Mouse (Mus musculus) naive thymus-derived CD4-positive, alpha-beta T cell, adult 2 months (primary cell): ENCODE measurements around the gene Slc25a25.
A peak's percentile ranks its signal among the peaks of the same experiment; 100 is the strongest.
"Not testable (repeated sequence)": the region's sequence is repeated elsewhere in the genome, so short reads cannot be mapped to it uniquely, and the experiment has no call there.

Source experiments
- DNase-seq: peaks from one replicate; pipeline ENCODE4 v3.0.0-alpha.2; 2011; ENCODE audit warnings: low read depth

Slc25a25 gene

DNA sequence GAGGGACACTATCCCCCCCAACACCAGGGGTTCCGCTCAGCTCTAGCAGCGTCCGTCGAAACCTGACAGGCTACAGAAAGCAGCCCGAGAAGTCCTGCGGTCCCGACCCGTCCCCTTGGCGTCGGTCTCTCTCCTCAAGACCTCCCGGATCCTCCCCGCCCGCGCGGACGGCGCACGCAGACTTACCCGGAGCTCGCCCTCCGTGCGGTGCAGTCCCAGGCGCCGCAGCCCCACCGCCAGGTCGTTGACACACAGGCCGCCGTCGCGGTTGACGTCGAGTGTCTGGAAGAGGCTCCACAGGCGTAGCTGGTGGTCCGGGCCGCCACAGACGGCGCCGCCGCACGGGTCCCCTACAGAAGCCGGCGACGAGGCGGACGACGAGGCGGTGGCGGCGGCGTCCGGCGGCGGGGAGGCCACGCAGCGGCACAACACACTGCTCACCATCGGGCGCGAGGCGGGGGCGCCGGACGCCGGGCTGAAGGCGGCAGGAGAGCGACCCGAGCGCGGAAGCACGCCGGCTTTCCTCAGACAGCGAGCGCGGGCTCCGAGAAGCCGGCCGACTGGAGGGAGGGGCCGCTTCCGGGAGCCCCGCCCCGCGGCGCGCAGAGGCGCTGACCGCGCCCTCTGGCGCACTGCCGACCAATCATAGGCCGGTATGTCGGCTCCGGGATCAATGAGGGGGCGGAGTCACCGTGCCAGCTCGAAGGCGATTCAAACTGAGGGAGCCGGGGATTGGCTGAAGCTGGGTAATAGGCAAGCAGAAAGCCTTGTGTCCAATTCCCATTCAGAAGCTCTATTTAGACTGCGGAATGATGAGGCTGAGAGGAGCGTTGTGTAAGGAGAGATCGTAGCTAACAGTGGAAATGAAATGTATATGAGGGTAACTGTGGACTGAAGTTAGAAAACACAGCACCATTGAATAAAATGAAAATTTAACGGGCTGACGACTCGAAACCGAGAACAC is at the start of gene Slc25a25:
Slc25a25 (minus strand) TSS at position 565 of the 964 bp plus-strand sequence.
- peak; percentile 98 for DNase-seq

DNA sequence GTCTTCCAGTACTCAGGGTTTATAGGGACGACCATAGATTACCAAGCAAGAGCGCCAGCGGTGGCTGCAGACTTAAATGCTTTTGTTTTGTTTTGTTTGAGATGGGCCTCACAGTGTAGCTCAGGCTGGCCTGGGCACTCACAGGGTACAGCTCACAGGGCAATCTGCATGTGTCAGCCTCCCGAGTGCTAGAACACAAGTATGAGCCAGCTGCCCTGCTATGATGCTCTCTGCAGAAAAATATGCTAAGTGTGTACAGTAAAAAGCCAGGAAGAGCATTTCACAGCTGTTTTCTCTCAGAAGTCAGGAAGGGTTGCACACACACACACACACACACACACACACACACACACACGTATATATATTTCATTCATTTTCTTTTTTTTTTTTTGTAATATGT is 49.2 kb upstream of the Slc25a25 start:
- DNase-seq: peak; percentile 53

DNA sequence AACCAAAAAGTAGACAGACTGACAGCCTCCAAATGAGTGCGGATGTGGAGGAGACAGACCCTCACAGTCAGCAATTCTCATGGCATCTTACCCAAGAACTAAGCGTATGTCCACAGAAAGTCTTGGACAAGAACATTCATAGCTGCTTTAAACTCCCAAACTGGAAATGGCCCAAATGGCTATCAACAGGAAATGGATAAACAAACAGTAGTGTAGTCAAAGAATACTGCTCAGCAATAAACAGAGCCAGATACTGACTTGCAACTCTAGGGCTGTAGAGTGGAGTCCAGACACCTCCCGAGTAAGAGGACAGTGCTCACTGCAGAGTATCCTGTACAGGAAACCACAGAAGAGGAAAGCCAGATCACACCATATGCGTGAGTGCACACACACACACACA is 48.1 kb upstream of the Slc25a25 start:
- no peak for DNase-seq

DNA sequence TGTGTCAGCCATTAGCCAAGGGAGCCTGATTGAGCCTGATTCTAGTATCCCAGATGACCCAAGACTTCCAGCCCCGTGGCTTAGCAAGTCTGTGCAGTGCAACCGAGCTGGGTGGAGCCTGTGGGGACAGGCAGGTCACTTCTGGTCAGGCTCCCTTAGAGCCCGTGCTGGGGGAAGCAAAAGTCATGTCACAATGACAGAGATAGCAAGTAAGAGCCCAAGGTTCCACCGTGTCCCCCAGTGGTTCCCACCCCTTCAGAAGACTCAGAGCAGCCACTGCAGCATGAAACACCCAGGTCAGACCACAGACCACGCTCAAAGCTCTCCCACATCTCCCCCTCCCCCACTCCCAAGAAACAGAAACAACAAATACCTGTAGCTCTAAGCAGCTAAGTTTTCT is 44.9 kb upstream of the Slc25a25 start:
- DNase-seq: peak; percentile 79

DNA sequence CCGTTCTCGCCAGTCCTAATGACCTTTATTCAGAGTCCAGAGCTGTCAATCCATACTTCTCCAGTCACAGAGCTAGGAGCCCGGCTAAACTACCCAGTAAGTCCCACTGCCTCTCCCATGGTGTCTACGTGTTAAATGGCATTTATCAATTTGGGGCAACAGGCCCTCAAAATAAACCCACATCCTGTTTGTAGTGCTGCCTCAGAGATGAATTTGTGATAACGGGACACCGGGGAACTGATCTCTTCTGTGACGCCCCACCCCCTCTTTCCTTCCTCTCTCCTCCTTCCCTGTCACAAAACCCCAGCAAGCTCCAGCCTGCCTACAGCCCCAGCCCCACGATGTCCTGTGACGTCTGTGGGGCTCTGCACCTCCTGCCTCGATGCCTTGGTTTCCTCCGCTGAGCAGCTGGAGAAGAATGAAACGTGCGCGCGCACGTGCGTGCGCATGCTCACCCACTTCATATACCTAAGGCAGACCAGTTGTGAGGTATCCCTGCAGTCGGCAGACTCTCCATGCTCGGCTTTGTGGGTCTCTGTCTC is 44.0 kb upstream of the Slc25a25 start:
- DNase-seq: peak; percentile 97

DNA sequence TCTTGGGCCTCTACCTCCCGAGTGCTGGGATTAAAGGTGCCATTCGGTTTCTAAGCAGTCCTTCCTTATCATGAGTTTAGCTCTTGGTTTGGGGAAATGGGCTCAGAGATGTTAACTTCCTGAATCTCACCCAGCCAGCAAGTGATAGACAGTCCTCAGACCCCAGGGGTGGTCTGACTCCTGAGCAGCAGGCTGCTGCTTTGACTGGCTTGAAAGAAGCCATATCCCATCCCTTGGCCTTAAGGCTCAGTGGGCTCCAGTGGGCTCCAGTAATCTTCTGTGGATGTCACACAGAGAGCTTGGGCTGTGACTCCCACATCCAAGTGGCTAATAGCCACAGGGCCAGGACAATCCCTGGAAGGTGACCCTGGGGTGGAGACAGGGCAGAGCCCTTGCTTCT is 43.3 kb upstream of the Slc25a25 start:
- no peak for DNase-seq

DNA sequence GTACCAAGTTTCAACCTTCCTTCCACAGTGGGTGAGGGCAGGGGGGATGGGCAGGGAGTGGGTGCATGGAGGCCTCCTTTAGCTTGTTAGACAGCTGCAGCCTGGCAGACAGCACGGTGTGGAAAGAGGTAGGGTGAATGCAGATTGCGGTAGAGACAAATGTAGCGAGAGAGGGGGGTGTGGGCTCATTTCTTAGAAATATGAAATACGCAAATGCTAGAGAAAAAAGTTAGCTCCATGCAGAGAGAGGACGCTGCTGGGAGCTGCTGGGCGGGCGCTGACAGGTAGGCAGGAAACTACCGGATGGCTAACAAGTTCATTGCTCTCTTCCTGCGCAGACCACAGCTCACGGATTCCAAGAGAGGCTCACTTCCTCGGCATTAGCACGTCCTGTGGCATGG is 42.1 kb upstream of the Slc25a25 start:
- DNase-seq: peak; percentile 93

DNA sequence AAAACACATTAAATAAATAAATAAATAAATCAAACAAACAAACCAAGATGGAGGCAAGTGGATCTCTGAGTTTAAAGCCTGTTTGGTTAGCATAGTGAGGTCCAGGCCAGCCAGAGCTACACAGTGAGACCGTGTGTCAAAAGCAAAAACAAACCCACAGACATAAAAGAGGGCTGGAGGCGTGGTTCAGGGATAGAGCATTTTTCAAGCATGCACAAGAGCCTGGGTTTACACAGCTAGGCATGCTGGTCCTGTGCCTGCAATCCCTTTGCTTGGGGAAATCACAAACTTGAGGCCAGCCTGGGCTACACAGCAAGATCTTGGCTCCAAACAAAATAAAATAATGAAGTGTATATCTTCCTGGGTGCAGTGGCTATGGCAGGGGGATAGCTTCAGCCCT is 41.4 kb upstream of the Slc25a25 start:
- peak; percentile 71 for DNase-seq

DNA sequence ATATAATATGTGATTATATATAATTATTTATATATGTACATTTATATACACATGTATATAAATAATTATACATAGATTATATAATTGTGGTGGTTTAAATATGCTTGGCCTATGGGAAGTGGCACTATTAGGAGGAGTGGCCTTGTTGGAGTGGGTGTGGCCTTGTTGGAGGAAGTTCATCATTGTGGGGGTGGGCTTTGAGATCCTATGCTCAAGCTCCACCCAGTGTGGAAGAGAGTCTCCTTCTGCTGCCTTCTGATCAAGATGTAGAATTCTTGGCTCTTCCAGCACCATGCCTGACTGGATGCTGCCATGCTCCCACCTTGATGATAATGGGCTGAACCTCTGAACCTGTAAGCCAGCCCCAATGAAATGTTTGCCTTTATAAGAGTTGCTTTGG is 39.5 kb upstream of the Slc25a25 start:
- not testable (repeated sequence) for DNase-seq

DNA sequence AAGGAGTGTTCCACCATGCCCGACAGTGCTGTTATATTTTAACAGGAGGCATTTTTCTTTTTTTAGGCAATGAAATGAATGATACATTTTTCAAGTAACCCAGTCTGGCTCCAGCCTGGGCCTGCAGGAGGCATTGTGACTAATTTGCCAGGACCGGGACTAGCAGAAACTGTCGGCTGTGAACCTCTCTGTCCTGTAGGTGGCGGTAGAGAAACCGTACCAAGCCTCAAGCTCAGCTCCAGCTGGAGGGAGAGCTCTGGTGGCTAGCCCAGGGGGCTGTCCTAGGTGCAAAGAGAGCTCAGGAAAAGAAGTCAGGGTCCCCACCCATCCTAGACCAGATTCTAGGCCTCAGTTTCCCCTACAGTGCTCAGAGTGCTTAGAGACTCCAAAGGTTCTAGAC is 37.4 kb upstream of the Slc25a25 start:
- DNase-seq: peak; percentile 93

DNA sequence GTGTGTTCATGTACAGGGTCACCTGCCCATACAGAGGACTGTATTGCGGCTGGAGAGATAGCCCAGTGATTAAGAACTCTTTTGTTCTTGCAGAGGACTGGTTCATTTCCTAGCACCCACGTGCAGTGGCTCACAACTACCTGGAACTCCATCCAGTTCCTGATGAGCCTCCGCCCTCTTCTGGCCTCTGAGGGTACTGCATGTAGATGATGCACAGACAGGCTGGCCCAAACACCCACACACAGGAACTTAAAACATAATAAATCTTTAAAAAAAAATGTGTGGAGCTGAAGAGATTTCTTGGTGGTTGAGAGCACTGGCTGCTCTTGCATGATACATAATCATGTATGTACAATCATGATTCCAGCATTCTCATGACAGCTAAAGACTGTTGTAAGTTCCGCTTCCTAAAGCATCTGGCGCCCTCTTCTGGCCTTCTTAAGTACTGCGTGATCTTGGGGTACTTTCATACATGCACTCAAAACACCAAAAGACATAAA is 35.9 kb upstream of the Slc25a25 start:
- peak; percentile 97 for DNase-seq

DNA sequence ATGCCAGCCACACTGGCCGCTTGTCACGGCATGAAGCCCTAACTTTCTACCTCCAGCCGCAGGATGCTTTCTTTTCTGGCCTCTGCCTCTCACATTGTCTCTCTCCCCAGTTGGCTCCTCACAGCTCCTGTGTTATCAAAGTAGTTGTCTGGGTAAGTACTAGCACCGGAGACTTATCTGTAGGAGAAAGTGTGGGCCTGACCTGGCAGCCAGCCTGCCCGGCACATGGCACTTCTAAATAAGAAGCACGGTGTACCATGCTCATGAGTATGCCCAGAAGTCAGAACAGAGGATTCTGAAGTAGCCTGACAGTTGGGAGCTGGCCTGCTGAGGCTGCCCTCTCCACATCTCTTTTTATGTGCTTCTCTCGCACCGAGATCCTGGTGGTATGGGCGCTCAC is 34.9 kb upstream of the Slc25a25 start:
- DNase-seq: no peak

DNA sequence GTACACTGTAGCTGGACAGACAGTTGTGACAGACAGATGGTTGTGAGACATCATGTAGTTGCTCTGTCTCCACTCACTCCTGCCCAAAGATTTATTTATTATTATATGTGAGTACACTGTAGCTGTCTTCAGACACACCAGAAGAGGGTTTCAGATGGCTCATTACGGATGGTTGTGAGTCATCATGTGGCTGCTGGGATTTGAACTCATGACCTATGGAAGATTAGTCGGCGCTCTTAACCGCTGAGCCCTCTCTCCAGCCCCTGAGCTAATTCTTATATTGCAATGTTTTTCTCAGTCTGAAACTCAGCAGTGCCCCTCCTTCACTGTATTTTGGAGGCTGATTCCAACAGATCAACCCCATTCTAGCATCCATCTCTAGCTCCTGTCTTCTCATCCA is 34.5 kb upstream of the Slc25a25 start:
- DNase-seq: no peak

DNA sequence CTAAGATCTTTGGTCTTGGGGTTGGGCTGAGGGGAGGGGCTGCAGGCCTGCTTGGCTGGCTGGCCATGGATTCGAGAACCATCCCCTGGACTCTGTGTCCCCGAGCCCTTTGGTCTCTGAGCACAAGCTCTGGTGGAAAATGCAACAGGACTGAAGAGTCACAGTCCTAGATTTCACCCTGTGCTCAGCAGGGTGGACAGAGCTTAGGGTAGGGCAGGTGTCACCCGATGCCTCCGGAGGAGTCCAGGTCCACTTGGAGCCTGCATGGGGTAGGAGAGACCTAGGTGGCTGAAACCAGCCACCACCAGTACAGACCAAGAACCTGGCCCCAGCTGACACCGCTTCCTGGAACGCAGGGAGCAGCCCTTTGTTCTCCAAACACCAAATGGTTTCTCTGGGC is 33.7 kb upstream of the Slc25a25 start:
- no peak for DNase-seq

DNA sequence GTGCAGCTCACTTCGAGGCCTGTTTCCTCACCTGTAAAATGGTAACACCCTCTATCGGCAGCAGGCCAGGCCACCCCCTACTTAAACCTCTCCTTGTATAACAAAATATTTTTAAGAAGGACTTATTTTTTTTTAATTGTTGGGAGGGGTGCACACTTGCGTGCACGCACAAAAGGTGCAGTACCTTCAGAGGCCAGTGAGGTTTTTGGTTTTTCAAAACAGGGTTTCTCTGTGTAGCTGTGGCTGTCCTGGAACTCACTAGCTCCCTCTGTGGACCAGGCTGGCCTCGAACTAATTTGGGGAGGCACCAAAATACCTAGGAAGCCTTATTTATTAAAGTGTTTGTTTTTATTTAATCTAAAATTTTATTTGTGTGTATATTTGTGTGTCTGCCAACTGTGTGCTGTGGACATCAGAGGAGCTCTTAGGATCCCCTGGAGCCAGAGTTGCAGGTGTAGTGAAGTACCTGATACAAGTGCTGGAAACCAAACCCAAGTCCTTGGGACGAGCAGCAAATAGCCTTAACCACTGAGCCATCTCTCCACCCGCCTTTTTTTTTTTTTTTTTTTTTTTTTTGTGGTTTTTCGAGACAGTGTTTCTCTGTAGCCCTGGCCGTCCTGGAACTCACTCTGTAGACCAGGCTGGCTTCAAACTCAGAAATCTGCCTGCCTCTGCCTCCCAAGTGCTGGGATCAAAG is 32.1 kb upstream of the Slc25a25 start:
- DNase-seq: peak; percentile 68

DNA sequence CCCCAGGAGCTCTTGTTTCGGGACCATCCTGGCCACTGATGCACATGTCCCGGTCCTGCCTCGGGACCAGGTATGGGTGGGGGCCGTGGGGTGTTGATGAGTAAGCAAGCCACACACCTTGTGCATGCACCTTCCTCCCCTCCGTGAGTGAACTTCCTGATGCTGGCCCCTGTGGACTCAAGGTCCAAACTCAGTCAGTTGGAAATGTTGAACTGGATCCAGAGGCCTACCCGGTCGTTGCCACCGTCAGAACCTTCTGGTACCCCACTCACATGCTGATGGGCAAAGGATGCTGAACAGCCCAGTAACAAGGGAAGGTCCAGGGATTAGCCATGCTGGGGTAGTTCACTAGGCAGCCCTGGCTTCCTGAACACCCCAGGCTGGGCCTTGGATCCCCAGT is 31.1 kb upstream of the Slc25a25 start:
- no peak for DNase-seq

DNA sequence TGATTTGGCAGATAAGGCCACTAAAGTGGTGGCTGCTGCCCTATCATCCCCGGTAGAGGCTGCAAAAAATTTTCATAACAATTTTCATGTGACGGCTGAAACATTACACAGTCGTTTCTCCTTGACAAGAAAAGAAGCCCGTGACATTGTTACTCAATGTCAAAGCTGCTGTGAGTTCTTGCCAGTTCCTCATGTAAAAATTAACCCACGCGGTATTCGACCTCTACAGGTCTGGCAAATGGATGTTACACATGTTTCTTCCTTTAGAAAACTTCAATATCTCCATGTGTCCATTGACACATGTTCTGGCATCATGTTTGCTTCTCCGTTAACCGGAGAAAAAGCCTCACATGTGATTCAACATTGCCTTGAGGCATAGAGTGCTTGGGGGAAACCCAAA is 24.1 kb upstream of the Slc25a25 start:
- DNase-seq: not testable (repeated sequence)

DNA sequence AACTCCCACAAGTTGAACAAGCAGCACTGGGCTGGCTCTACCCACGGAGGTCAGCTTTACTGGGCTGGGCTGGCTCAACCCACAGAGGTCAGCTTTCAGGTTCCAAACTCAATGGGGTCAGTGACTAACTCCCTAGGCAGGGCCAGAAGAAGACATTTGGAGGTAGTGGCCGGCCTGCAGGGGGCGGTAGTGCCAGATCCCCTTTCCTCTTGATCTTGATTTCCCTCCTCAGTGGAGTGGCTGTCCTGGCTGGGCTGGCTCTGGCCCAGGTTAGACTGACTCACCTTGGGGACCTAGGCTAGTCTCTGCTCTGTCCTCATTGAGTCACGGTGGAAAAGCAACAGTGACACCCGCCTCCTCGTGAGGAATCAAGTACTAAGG is 20.4 kb upstream of the Slc25a25 start:
- peak; percentile 54 for DNase-seq

DNA sequence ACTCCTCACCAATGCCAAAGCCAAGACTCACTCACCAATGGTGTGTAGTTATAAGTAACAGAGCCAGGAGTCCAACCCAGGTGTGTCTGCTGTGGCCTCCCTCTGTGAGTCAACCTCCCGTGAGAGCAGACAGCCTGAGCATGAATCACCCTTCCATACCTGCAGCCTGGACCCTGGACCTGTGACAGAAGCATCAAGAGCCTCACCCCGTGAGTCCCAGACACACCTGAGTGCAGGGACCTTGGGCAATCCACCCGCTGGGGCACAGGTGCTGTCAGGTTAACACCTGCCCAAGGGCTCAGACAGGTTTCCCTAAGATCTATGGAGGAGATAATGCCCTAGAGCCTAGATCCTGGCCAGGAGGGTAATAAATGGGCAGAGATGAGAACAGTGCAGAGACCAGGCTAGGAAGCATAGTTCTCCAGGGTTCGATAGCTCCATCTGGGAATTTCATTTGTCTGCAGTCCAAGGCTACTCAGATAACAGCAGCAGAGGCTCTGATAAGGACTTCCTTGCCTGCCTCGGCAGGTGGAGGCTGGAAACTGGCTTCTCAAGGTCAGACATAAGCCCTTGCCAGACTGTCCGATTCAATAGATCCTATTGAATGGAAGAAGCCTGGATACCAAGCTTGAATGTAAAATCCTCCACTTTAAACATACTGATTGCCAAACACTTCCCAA is 19.9 kb upstream of the Slc25a25 start:
- no peak for DNase-seq

DNA sequence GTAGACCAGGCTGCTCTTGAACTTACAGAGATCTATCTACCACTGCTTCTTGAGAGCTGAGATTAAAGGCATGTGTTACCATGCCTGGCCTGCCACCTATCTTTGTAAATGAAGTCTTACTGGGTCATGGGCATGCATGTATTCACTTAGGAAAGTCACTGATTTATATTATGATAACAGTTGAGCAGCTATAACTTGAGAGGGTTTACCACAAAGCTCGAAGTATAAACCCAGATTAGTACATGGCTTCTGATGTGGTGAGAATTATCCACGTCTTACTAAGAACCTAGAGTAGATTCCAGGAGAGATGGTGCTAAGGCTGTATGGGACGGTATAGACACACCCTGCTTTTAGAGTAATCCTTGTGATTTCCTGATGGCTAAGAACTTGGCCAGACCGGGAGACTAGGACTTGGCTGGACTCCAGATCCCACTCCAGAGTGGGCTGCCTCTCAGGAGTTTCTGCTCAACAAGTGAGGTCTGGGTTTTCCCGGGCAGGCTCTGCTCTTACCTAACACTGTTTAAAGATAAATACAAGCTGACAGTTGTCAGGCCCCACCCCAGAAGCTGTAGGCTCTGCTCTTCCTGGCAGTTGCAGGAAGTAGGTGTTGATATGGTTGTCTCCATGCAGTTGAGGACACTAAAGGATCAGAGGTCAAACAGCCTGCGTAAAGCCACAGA is 13.1 kb upstream of the Slc25a25 start:
- peak; percentile 60 for DNase-seq

DNA sequence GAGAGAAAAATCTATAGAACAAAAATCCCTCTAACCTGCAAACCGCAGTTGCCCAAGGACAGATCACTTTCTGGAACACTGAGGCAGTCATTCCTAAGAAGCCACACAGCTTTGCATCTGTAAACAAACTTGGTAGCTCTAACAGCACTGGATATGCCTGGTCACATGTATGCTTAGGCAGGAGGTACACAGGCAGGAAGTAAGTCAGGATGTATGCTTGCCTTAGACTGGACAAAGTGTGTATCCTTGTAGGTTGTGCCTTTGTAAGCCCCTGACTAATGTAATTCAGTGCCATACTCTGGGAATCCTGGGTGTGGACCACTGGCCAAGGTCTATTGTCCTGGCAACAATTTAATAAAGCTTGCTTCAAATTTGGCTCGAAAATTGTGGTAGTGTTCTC is 12.5 kb upstream of the Slc25a25 start:
- DNase-seq: peak; percentile 43

DNA sequence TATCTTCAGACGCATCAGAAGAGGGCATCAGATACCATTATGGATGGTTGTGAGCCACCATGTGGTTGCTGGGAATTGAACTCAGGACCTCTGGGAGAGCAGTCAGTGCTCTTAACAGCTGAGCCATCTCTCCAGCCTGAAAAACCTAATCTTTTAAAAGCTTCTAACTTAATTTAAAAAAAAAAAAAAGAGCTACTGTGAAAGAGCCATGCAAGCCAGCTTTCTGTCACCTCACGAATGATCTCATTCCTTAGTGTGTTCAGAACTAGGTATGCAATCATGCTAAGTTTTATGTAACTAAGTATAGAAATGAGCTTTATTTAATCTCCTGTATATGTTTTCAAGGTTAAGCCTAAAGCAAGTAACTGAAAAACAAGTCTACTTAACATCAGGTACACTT is 8.4 kb upstream of the Slc25a25 start:
- no peak for DNase-seq
